Mouse (Mus musculus) brain, adult 2 months (tissue): ENCODE results near the gene Phpt1.
"Not testable (repeated sequence)": the region's sequence is repeated elsewhere in the genome, so short reads cannot be mapped to it uniquely, and the experiment has no call there.

ENCODE experiments used
- DNase-seq: peaks from one replicate; pipeline ENCODE4 v3.0.0; 2011; ENCODE audit warnings: low read depth, low spot score

The Phpt1 gene

DNA sequence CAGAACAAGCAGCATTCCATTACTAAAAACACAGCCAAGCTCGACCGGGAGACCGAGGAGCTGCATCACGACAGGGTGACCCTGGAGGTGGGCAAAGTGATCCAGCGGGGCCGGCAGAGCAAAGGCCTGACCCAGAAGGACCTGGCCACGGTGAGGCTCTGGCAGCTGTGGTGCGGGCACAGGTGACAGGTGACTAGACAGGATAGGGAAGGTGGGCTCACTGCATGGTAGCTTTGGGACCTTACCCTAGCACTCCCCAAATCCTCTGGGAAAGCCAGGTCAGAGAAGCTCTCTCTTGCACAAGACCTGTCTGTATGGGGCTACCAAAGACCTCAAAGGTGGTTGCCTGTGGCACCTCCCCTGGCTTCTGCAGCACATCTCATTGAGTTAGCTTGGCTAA lies 14.5 kb downstream of the Phpt1 start:
- no peak for DNase-seq

DNA sequence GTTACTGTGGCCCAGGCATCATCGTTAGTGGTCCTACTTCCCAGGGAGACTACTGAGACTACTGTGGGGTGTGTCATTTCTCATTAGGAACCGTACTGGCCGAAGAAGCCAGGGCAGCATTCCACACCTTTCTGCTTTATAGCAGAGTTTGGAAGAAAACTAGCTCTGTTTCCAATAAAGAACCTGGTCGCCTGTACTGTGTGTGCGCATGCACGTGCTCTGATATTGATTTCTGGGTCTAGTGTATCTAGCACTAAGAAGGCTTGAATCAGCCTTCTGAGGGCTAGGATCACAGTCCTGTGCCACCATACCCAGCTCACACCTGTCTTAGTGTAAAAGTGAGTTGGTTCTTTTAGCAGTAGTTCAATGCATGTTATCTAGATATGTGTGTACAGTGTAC lies 16.2 kb downstream of the Phpt1 start:
- DNase-seq = no peak

- no peak for DNase-seq
Measured at GRCm38 (mm10) chr2:25557964-25558360, 17.1 kb downstream of the Phpt1 start.

GRCm38 (mm10) chr2:25557221-25557963 lies 17.6 kb downstream of the Phpt1 start, which contains the start of gene Edf1:
Gene Edf1, plus strand, starts transcription at chr2:25557847.
- peak; percentile 98 for DNase-seq

DNA sequence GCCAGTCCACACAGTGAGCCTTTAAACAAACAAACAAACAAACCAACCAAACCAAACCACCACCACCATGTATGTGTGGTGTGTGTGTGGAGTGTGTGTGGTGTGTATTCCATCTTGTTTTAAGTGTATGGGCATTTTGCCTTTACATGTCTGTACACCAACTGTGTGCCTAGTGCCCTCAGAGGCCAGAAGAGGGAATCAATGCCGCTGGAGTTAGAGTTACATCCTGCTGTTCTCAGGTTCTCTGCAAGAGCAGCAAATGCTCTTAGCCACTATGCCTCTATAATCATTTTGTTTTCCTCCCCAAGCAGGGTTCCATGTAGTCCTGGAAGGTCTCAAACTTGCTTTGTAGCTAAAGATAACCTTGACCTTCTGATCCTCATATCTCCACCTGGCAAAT lies 18.7 kb downstream of the Phpt1 start:
- no peak for DNase-seq

- not testable (repeated sequence) for DNase-seq
Measured at GRCm38 (mm10) chr2:25555479-25555878, 19.5 kb downstream of the Phpt1 start.

DNA sequence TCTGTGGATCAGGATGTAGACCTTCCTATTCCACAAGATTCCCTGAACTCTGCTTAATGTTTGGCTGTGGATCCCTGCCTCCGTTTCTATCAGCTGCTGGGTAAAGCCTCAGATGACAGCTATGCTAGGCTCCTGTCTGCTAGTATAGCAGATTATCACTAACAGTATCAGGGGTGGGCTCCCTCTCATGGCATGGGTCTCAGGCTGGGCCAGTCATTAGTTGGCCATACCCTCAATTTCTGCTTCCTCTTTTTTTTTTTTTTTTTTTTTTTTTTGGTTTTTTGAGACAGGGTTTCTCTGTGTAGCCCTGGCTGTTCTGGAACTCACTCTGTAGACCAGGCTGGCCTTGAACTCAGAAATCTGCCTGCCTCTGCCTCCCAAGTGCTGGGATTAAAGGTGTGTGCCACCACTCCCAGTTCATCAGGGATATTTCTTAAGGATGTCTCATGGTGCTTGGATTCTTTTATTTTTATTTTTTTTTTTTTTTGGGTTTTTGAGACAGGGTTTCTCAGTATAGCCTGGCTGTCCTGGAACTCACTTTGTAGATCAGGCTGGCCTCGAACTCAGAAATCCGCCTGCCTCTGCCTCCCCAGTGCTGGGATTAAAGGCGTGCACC lies 21.7 kb downstream of the Phpt1 start:
- DNase-seq = not testable (repeated sequence)

- peak; percentile 78 for DNase-seq
Measured at GRCm38 (mm10) chr2:25551186-25551585, 23.8 kb downstream of the Phpt1 start.

DNA sequence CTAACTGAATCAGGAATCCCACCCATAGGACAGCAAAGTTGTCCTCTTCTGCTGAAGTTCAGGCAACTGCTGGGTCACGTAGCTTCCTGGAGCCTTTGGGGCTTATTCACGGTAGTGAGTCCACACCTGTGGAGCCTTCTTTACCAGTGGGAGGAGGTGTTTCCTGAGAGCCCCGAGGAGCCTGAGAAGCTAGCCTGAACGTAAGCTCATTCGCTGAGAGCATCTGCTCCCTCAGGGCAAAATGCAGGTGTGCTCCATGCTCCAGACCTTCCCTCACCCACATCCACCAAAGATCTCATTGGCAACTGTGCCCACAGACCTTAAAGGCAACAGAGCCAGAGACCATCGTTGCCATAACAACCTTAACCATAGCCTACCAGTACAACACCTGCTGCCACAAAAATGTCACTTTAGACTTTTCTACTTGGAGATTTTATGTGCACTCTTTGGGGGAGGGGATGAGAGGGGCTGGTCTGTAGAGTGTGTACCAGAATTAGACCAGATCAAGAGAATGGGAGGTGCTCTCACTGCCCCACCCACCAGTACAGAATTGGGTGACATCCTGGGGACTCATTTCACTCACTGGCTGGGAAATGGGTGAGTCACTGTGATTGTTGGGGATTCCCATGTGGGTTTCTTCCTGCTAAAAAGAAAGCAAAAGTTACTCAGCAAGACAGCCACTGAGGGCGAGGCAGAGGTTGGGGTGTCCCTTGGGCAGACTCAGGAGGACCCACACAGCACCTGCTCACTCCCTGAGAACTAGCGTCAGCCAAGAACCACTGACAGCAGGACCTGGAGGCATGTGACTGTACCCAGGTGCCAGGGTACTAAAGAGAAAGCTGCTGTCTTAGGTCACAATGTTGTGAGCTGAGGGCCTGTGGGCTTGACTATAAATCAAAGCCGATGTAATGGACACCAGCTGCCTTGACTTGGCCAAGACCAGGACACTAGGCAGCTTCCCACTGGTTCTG lies 25.7 kb downstream of the Phpt1 start:
- peak; percentile 46 for DNase-seq

DNA sequence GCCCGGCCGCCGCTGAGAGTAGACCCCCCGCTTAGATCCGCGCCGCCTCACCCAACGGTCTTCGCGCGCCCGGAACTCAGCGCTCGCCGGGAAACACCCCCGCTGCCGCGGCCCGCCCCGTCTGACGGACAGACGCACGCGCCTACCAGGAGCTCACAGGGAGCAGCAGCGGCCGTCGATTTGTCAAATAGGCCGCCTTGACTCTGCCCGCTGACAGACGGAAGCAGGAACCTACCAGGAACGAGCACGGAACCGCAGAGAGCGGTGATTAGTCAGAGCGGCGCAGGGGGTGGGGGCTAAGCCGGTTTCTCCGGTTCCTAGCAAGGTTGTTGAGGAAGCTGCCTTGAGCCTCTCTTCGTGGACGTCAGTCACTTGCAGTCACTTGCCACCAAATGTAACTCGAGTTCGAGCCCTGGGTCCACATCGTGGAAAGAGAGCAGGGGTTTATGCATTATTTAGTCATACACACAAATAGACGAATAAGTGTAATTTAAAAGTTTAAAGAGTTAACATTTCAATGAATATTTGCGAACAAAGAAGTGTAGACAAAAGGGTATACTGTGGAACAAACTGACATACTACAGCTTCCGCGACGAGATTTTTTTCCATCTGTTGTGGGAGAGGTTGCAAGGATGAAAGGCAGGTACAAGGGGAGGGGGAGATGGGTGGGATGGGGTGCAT lies 28.1 kb downstream of the Phpt1 start, which contains the start of gene Traf2:
Gene Traf2, minus strand, starts transcription at position 130 of the 681 bp plus-strand sequence.
- DNase-seq = peak; percentile 99

- DNase-seq = no peak
Measured at GRCm38 (mm10) chr2:25545996-25546810, 28.8 kb downstream of the Phpt1 start.

DNA sequence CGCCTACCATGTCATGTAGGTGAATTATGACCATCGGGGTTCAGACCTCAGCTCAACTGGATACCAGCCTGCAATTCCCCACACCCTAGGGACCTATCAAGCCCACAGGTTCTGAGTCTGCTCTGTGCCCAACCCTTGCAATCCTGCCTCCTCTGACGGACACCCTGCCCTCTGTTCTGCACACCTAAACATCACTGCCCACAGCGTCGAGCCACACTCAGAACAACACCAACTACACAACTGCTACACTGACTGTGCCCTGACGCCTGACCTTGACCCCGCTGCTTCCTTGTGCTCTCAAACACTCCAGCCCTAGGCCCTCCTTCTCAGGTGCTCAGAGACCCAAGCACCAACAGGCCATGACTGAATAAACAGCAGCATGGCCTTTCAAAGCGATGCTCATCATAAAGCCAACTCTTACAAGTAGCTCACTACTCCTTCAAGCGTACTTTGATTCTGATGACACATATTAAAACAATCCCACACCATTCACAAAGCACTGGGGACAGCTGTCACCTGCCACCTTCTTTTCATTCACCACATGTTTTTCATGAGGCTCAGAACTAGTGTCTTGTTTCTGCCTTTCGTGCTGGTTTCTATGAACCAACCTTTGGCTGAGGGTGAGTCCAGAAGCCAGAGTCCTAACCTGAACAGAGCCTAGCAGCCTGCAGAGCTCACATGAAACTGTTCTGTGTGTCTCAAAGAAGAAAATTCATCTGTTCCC lies 33.2 kb downstream of the Phpt1 start:
- DNase-seq = no peak

DNA sequence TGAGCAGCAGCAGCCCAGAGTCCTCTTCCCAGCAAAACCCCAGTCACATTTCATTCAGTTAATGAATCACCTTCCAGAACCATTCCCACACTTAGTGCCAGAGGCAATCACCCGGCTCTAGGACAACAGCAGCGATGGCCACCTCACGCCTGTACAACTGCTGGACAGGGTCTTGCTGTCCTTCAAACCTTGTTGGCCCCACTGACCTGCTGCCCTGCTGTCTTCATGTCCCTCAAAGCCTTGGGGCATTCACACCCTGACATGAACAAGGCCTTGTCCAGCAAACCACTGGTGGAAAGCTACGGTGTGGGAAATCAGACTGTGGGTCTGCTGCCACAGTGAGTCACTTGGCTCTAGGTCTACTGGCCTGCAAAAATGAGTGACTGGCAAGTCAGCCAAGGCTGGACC lies 34.5 kb downstream of the Phpt1 start:
- DNase-seq = no peak

- no peak for DNase-seq
Measured at GRCm38 (mm10) chr2:25536531-25536930, 38.5 kb downstream of the Phpt1 start.

GRCm38 (mm10) chr2:25534866-25535182 lies 40.2 kb downstream of the Phpt1 start:
- no peak for DNase-seq

GRCm38 (mm10) chr2:25534178-25534865 lies 40.7 kb downstream of the Phpt1 start:
- DNase-seq = peak; percentile 92

GRCm38 (mm10) chr2:25533707-25534106 lies 41.3 kb downstream of the Phpt1 start:
- DNase-seq = no peak

- no peak for DNase-seq
Measured at GRCm38 (mm10) chr2:25526510-25527302, 48.3 kb downstream of the Phpt1 start.
